Mouse (Mus musculus): ENCODE measurements around the gene Elovl5.

Gene Elovl5

DNA sequence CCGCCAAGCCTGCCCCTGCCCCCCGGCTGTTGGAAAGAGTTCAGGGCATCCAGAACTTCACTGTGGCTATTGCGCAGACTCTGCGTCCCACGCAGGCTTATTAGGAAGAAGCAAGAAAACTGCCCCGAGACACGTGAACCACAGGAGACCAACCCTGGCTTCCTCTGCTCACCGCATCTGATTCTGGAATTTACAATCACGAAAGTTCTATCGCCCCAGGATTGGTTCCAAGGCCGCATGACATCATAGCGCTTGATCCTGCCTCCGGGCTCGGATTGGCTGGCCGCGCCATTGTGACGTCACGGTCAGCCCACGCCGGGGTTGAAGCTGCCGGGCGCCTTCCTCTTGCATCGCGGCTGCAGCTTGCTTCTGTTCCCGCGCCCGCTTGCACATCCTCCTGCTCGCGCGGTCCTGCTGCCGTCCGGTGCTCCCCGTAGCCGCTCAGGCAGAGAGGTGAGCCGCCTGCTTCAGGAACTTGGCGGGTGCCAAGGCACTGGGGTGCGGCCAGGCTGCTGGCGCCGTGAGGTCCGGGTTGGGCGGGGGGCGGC lies at the start of gene Elovl5:
Gene Elovl5, plus strand, starts transcription at position 291 of the 548 bp plus-strand sequence.
- in situ Hi-C loops (cut with MboI, MseI) = loop anchor here in 1 of 2 experiments (5.0 kb wide), 2 partner anchors 95 to 190 kb away; partner anchors contain the start of genes Fbxo9 and Ick

DNA sequence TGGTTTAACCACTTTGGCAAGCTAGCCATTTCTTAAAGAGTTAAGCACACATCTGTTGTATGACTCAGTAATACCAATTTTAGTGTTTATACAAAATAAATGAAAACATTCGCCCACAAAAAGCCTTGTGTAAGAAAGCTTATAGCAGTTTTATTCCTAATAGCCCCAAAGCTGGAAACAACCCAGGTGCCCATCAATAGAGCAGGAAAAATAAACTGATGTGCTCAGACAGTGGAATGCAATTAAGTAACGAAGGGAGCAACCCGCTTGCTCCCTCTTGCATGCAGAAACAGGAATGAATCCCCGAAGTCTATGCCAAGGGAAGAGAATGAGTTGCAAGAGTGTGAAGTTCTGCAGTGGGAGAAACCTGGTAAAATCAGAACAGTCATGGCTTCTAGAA lies 25.7 kb upstream of the Elovl5 start:
- in situ Hi-C loops (cut with MboI, MseI) = no loop called here

DNA sequence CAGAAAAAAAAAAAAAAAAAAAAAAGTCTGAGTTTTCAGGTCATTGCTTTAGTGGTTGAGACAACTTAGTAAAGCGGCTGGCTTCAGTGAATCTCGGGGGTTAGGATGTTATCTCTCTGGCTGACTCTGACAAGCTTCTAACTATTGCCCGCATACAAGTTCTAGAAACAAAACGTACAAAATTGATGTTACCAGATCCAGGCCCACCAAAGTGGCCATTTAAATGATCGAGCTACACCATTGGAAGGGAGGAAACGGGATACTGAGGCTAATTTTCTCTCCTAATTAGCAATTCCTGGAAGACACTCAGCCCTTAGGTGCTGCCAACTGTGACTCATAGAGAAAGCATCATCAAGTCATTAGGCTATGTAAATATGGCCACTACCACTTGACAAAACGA lies 18.6 kb upstream of the Elovl5 start:
- in situ Hi-C loops (cut with MboI, MseI) = no loop called here

DNA sequence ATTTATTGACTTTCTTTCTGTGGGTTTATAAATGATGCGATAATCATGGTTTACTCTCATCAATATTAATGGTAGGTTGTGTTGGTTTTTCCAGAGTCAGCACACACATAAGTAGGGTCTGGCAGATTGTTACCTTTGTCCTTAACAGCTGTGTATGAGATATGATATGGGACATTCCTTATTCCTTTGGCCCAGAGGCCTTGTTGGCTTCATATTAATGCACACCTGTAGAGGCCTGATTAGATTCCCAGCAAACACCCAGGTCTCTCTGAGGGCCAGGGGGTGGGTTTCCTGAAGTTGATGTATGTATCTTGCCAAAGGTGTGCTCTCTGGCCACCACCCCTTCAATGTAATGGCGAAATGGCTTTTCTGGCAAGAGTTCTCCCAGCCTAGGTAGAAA lies 13.0 kb upstream of the Elovl5 start:
- in situ Hi-C loops (cut with MboI, MseI) = no loop called here

DNA sequence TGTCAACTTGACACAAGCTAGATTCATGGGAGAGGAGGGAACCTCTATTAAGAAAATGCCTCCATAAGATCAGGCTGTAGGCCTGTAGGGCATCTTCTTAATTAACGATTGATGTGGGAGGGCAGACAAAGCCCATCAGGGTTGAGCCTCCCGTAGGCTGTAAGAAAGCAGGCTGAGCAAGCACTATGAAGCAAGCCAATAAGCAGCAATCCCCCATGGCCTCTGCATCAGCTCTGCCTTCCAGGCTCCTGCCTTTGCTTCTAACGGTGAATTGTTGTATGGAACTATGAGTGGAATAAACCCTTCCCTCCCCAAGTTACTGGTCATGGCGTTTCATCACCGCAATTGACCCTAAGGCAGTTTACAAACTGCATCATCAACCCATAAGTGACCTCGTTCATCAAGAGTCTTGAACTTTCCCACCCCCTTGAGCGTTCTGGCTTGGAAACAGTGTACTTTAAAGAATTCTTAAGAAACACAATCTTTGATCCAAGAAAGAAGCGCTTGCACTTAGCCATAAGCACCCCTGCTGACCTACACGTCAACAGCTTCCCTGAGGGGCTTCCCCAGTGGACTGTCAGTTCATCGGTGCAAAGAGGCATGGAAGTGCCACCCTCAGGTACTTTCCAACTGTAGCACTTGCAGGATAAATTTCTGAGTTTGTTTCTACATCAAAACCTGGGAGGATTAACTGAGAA lies 7.4 kb upstream of the Elovl5 start:
- in situ Hi-C loops (cut with MboI, MseI) = loop anchor here in 1 of 2 experiments (5.0 kb wide), 1 partner anchor 82 kb away; no protein-coding TSS in a partner anchor

DNA sequence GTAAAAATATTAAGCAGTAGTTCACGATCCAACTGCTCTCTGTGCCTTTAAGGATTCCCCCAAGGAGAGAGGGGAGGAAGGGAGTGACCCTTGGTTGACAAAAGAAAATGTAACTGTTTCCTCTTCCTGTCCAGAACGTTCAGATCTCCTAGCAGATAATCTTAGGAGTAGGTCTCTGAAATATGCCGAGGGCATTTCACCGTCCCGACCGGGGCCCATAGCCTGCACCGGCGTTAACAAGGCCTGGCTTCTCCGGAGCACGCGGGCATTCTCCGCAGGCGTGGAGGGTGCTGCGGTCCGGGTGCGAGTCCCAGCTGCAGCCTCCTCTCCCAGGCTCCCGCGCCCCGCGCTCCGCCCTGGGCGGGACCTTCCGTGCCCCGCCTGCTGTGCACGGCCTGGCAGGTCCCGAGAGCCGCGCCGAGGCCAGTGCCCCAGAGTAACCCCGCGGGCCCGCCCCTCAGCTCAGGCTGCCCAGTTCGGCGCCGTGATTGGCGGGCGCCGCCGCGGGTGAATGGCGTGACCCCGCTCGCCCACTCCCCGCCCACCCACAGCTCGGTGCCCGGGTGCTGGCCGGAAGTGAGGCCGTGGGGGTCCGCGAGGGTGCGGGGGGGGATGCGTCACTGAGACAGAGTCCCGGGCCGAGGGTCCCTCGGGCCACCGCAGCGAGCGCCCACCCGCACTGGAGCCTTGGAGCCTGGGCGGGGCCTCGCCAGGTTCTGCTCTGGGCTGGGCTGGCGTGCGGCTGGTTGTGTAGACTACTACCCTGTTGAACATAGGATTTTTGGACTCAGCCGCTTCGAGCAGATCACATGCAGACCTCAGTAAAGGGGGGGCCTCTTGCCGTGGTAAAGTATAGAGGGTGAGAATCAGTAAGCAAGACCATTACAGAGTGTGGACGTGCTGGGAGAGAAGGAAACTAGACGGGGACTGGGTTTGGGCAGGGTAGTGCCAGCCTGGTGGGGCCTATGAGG lies 6.6 kb upstream of the Elovl5 start:
- in situ Hi-C loops (cut with MboI, MseI) = no loop called here

DNA sequence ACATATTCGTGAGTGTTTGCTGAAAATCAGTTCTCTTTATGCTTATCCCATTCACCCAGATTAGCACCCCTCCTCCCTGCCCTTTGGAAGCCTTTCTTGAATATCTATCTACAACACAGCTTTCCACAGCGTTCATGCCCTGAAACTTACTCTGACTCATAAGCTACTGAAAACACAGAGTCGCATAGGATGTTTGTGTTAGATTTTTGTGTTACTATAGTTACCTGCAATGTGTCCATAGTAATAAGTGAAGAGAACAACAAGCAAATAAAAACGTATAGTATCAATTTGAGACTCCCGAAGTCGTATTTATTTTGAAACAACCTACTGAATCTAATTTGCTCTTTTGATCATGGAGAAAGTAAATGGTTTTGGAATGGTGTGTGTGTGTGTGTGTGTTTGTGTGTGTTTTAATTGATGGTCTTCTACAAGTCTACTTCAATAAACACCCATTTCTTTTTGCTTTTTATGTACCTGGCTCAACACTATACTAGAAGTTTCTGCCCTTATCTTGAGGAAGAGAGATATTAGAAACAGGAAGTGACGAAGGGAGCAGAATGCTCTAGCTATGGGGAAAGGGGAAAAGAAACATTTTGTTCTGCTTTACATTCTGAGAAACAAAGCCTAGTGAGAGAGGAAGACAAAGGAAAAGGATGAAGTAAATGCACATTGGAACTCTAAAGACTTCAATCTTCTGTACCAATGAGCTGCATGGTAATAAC lies 5.5 kb upstream of the Elovl5 start:
- in situ Hi-C loops (cut with MboI, MseI) = no loop called here

DNA sequence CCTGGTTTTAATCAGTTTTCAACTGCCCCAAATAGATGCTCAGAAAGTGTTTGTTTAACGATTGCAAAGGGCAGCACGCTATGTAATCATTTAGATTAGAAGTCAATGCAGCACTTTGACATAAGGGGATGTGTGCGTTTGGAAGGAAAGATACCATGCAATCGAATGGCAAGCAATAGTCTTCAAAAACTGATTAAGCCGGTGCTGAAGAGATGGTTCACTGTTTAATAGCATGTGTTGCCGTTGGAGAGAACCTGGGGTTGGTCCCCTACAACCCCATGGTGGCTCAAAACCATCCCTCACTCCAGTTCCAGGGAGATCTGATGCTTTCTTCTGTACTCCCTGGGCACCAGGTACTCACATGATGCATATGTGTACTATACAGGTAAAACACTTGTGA lies 4.9 kb upstream of the Elovl5 start:
- in situ Hi-C loops (cut with MboI, MseI) = no loop called here

DNA sequence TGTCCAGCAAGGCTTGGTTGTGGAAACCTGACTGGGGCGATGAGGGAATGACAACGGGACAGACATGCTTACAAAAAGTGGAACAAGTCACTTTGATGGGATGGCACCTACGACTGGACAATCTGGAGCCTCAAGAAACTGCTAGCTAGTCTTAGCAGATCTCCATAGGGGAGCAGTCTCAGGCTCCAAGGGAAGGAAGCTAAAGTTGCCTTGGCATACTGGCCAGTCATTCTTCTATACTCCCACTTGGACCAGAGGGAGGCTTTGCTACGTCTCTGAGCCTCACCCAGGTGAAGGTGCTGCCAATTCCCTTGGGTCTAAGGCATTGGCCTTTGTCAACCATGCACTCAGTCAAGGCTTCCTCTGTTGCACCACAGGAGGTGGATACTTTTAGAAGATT lies 2.5 kb upstream of the Elovl5 start:
- in situ Hi-C loops (cut with MboI, MseI) = loop anchor here in 1 of 2 experiments (5.0 kb wide), 2 partner anchors 98 to 193 kb away; partner anchors contain the start of genes Fbxo9 and Ick

DNA sequence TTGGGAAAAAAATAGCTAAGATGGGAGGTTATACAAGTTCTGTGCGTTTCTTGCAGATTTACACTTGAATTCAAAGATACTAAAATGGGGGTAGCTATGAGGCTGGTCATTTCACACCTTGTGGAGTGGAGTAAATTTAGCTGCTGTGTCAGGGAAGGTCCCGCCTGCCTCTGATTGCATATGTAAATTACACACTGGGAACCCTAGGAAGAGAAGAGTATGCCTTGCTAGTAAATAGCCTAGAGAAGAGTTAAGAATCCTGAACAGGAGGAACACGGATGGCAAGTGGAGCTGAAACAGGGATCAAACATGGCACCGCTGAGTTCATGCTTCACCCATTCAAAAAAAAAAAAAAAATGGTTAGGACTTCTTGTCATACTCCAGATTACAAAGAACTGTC lies 1.4 kb upstream of the Elovl5 start:
- in situ Hi-C loops (cut with MboI, MseI) = loop anchor here in 1 of 2 experiments (5.0 kb wide), 2 partner anchors 97 to 192 kb away; partner anchors contain the start of genes Fbxo9 and Ick

DNA sequence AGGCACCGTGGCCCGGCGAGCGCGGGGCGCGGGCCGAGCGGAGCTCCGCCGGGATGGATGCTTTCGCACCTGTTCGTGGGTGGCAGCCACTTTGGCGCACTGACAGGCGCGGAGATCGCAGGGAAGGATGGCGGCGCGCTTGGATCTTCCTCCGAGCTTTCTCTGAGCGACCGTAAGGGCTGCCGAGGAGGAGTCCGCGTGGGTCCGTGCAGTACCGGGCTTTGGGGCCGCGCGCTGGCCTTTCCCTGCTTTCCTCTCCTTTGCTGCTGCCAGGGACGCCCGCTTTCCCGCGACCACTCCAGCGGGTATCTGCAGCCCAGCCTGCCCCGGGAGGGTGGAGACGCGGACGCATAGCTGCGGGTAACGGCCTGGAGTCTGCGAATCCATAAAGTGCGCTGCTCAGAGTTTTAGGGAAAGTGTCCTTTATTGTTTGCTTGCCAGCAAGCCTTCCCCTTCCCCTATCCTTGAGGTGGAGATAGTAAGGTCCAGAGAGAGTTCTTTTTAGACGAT lies 513 bp downstream of the Elovl5 start:
- in situ Hi-C loops (cut with MboI, MseI) = loop anchor here in 1 of 2 experiments (5.0 kb wide), 2 partner anchors 95 to 190 kb away; partner anchors contain the start of genes Fbxo9 and Ick

DNA sequence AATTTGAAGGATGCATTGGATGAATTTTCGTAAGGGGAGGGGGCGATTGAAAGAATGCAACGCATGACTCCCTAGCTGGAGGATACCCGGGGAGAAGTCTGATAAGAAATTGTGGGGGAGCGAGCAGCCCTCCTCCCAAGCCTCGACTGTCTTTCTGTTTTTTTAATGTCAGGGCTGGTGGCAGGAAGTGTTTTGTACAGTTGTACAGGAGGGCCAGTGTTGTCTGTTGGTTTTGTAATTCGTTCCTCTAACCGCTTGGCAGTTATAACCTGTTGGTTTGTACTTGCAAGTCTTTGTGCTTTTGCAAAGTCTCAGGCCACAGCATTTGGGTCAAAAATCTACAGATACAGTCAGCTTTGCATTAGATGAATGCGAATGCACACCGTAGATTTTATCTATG lies 1.0 kb downstream of the Elovl5 start:
- in situ Hi-C loops (cut with MboI, MseI) = loop anchor here in 1 of 2 experiments (5.0 kb wide), 2 partner anchors 94 to 189 kb away; partner anchors contain the start of genes Fbxo9 and Ick

DNA sequence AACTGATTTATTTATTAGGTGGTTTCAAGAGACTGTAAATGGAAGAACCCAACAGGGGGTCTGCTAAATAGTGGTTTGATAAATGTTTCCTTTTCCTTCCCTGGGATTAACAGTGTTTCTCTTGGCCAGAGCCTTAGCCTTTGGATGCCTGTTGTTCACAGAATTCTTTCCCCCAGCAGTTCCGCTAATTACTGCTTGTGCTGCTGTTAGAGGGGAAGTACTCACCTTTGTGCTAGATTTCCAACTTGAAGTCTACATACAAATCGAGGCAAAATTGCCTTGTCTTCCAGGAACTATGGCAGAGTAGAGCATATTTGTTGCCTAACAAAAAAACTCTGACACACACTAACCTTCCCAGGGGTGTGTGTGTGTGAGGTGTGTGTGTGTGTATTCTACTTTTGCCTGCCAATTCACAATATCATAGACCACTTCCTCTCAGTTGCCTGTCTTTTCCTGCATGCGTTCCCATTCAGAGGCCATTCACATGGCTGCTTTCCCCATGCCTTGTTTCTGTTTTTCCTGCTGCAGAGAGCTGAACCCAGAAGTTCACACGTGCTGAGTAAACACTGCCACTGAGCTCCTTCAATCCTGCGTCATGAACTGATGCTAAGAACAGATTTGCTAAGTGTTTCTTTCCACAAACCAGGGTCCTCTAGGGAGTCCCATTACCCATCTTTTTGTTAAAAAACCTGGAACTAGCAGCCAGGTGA lies 2.0 kb downstream of the Elovl5 start:
- in situ Hi-C loops (cut with MboI, MseI) = loop anchor here in 1 of 2 experiments (5.0 kb wide), 2 partner anchors 93 to 188 kb away; partner anchors contain the start of genes Fbxo9 and Ick

DNA sequence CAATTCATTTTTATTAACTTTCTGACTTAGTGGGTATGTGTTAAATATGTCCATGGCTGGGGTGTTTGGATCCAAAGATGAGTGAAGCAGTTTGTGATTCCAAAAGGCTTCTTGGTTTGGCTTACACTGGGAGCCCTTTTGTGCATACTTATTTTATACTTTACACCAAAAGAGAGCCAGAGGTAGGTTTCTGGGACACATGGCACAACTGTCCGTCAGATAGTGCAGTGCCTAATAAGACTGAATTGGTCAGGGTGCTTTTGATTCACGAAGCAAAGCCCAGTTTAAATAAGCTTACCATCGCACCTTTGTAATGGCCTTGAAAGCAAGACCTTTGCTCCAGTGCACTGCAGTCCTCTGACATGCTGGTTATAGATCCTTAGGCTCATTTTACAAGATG lies 3.3 kb downstream of the Elovl5 start:
- in situ Hi-C loops (cut with MboI, MseI) = no loop called here

DNA sequence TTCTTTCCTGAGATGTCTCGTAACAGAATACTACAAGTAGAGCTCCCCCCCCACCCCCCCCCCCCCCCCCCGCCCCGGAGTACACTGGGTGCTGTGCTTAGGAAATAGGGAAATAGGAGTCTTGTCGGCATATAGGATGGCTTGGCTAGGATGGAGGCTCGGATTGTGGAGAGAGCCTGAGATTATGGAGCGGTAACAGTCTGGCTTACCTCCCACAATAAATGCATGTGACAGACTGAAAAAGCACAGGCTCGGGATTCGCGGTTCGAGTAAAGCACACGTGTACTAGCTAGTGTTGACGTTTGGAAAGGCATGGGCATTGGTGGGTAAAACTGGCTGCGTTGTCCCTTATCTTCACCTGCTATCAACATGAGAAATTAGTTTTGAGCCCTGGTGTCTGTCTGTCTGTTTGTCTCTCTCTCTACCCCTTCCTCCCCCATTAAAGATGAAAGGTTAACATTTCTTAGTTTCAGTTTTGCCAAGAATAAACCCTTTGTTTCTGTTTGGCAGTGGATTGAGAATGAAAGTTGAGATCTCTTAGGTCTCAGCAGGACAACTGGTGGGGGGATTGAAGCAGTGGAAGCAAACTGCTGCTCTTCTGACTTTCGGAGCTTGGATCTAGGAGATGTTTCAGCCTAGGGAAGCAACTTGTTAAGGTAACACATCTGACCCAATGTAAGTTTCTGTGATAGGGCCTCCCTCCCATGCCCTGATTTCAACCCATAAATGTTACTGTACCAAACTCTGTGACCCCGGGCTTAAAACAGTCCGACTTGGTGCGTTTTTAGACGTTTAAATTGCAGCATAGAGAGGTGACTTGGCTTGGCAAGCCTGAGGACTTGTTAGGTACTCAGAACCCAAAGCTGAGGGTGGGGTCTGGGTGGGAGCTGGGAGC lies 4.4 kb downstream of the Elovl5 start:
- in situ Hi-C loops (cut with MboI, MseI) = no loop called here

DNA sequence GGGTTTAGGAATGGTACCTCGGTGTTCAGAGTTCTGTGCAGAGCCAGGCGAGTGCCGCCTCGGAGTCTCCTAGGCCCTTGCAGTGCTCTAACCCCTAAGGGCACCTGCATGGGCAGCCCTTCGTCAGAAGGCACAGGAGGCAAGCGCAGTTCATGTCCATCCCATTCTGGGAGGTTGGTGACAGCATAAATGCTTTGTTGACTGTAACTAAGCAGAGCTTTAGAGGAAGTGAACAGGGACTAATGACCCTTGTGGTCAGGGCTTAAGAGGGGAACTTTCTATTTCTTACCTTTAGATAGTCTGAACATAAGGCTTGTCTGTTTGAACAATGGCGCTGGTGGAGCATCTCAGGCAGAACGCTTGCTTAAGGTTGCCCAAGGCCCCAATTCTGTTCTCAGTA lies 6.6 kb downstream of the Elovl5 start:
- in situ Hi-C loops (cut with MboI, MseI) = no loop called here

DNA sequence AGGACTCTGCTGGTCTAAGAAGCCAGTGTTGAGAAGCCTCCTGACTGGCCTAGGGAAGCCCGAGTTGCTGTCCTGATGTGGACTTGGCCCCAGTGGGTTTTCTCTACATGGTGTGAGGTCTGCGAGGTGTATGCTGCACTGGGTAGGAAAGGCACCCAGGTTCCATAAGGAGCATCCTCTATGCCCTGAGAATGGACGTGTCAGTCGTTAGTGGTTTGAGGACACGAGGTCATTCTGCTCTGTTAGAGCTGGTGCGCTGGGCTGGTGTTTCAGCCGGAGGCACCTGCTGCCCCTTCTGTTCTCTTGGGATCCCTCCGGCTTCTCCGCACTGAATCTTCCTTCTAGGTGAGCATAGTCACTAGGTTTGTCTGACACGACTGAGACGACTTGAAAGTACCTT lies 7.0 kb downstream of the Elovl5 start:
- in situ Hi-C loops (cut with MboI, MseI) = no loop called here

DNA sequence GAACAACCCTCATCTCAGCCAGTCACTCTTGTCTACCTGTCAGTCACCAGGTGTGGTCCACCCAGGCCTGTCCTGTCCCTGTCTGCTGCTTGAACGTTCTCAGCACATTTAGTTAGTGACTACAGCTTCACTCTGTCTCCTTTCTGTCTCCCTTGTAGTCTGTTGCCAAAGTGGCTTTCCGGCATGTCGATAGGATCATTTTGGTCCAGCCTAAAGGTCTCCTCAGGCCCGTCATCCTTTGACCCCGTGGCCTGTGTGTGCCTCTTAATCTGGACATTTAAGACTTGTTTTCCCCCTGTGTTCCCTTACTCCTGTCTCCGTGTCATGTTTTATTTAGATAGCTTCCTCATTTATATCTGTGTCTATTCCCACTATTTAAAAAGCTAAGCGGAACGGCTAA lies 9.0 kb downstream of the Elovl5 start:
- in situ Hi-C loops (cut with MboI, MseI) = no loop called here

DNA sequence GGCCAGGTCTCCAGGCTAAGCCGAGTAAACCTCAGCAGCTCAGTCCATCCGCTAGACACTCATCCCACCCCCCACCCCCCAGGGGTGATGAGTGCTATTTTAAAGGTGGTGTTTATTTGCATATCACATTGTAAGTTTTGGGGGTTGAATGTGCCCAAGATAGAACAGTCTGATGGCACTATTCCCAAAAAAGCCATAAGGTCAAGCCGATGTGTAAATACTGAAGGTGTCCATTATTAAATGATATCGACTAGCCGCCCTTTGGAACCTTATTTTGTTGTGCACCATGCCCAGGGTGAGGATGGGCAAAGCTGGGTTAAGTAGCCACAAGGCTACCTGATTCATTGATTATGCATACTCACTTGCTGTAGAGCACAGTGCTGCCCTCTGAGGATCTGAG lies 9.7 kb downstream of the Elovl5 start:
- in situ Hi-C loops (cut with MboI, MseI) = no loop called here

Data from T-helper 17 cell (primary cell).